In the genomic region with DNA sequence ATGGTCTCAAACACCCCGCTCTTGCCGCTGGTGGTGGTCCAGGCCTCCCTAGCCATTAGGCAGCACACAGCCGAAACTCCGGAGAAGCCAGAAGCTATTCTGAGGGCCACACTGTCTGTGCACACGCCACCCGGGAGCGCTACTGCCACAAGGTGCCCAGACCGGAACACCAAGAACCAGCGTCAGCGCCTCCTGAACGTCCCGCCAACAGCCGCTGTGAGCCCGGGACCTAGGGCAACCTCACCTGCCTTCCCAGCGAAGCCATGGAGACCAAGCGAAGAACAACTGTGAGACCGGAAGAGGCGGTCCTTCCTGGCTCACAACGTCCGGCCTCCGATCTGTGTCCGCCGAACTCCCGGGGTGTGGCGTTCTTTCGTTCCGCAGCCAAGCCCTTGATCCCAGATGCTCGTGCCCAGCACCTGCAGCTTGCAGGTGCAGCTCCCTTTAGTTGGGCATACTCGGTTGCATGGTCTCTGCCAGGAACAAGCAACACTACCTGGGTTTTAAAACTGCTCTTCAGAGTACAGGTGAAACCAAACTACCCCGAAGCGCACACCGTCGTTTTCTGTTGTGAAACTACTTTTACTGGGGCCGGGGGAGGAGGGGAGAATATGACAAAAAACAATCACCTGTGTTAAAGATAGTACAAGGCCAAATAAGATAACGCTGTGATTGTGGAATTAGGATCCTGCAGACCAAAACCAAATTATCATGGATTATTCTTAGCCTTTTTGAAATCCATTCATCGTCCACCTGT, we compare ENCODE assay signal across 8 mouse cellular contexts. TPM values are rescaled to one million over a fixed set of nuclear protein-coding genes. Genes with fewer than 3 reads are reported as not detected.
DNase-seq lines count a peak whose midpoint lies in the region; TF ChIP-seq lines count a peak whose summit lies in the region.

A gene (minus strand): TSS at position 335 of the 757 bp plus-strand sequence.

- peak; percentile 86 for DNase-seq in adipocyte (ENCODE audit: low spot score)
- peak; percentile 57 to 70 for DNase-seq in gastrocnemius, adult 8-10 months (ENCODE audit: low spot score in 2 of 2)
- peak; percentile 58 for DNase-seq in hindlimb bud, embryonic 11.5 days (ENCODE audit: extremely low spot score, low read depth, low spot score)
- peak; percentile 66 to 73 for DNase-seq in left cerebral cortex, adult 8-10 months (ENCODE audit: low spot score in 2 of 2)
- peak; percentile 89 to 91 for DNase-seq in right cerebral cortex, postnatal 10 days (ENCODE audit: low spot score in 2 of 2)
- peak; percentile 72 to 77 for DNase-seq in urinary bladder, postnatal 4 days (ENCODE audit: low spot score in 2 of 2)

- no peaks in the 10 kb centered on the region for H3K9me3 ChIP-seq in megakaryocyte, embryonic 14.5 days

- H3K36me3 ChIP-seq in megakaryocyte, embryonic 14.5 days (replicated peaks; ENCODE audit: low read length), result peaks cover 50% of the 10 kb centered on the region

- H3K27me3 ChIP-seq in megakaryocyte, embryonic 14.5 days (replicated peaks), result no peaks in the 10 kb centered on the region

- H3K4me1 ChIP-seq in cortical plate, adult 2 months (ENCODE audit: control insufficient read depth, insufficient read depth, low read length), result no peaks in the 10 kb centered on the region
- H3K4me1 ChIP-seq in megakaryocyte, embryonic 14.5 days, result peaks cover 22% of the 10 kb centered on the region

- TF ChIP-seq CTCF in cortical plate, adult 2 months (IDR thresholded peaks at IDR 0.05; ENCODE audit: extremely low read depth, insufficient read depth, low read length), result no peak

- H3K4me3 ChIP-seq in cortical plate, adult 2 months (ENCODE audit: insufficient read depth, low read length), result peak within 1 kb of the TSS; percentile 57
- H3K4me3 ChIP-seq in megakaryocyte, embryonic 14.5 days (replicated peaks), result peak within 1 kb of the TSS; percentile 97

- no peak within 1 kb of the TSS for H3K27ac ChIP-seq in cortical plate, adult 2 months (ENCODE audit: insufficient read depth, low read length)

- TF ChIP-seq POLR2A in cortical plate, adult 2 months (IDR thresholded peaks at IDR 0.05; ENCODE audit: extremely low read depth, insufficient read depth, low read length), result peak; percentile 82

RNA-seq across cellular contexts. Expression of the gene that starts here (rescaled TPM):
- 18.7 and 19.0 TPM in 2 replicates for polyA plus RNA-seq in cortical plate, adult 2 months (2012; rRNA removed)
- 10 to 100 TPM; 10.7 to 13.5 (median 11.6) TPM for total RNA-seq in gastrocnemius, adult 8-10 months (2022)
- total RNA-seq in left cerebral cortex, adult 8-10 months (2022), result 10 to 100 TPM; 19.3 to 20.3 (median 20.0) TPM
- 2.8 TPM in 1 of 2 replicates, not detected in the other for polyA plus RNA-seq in megakaryocyte, embryonic 14.5 days (2012; ENCODE audit: insufficient read depth, low replicate concordance)
